Mouse (Mus musculus) lung, adult 2 months (tissue): ENCODE measurements at regions not wholly inside any gene's neighbourhood (a gene's known extent, or its start where the extent isn't known, plus 50 kb on each side); places are given as distances from the start of the nearest gene placed in this dataset.

Experiments used
- CTCF ChIP-seq: fragments of 200-500 bp; IDR thresholded peaks from 2 replicates; pipeline ENCODE4 v1.5.1; 2011; ENCODE audit warnings: mild to moderate bottlenecking, low read length, control low read depth; ENCODE audit not compliant: insufficient read depth
- POLR2A ChIP-seq: fragments of 200-500 bp; IDR thresholded peaks from 2 replicates; pipeline ENCODE4 v1.6.1; 2011; ENCODE audit warnings: low read depth, mild to moderate bottlenecking, control low read depth, low read length, borderline replicate concordance; ENCODE audit errors: extremely low read depth

- TF ChIP-seq CTCF (no peak), POLR2A (no peak)
Observed at GRCm38 (mm10) chr10:111694227-111695200, 188.4 kb downstream of the Phlda1 start.
